Mouse (Mus musculus) liver, embryonic 14.5 days (tissue): Measurements from ENCODE around the gene Bhlhe40. TPM values are rescaled to one million over a fixed set of nuclear protein-coding genes. Genes with fewer than 3 reads are reported as not detected.

Experiments used
- ATAC-seq: fragments of 200-750 bp; cut with Nextera tagmentation; 2 replicates; pipeline ENCODE4 v1.8.0; 2017; ENCODE audit warnings: moderate number of reproducible peaks, mild to moderate bottlenecking, moderate library complexity; ENCODE audit not compliant: insufficient read depth
- DNase-seq, 3 experiments: peaks; one replicate each; pipeline ENCODE4 v3.0.0-alpha.2; 2012 to 2013; ENCODE audit warnings: low read depth in 3 of 3, low spot score in 3 of 3
- H3K27ac ChIP-seq: fragments of 300-500 bp; sonication (generic); 2 replicates; pipeline ENCODE4 v1.5.1; 2014; ENCODE audit warnings: moderate library complexity, mild to moderate bottlenecking, control low read depth, inconsistent platforms
- H3K27me3 ChIP-seq: fragments of 300-500 bp; sonication (generic); 2 replicates; pipeline ENCODE4 v1.6.1; 2014; ENCODE audit warnings: mild to moderate bottlenecking, low read length, moderate library complexity; ENCODE audit not compliant: control insufficient read depth, insufficient read depth
- H3K36me3 ChIP-seq: fragments of 300-500 bp; sonication (generic); replicated peaks from 2 replicates; pipeline ENCODE4 v1.6.1; 2014; ENCODE audit warnings: low read depth; ENCODE audit not compliant: control insufficient read depth, insufficient read depth
- H3K4me1 ChIP-seq, 2 experiments: fragments of 200-500 bp in 1 of 2; fragments of 300-500 bp in 1 of 2; sonication (generic) in 1 of 2; replicated peaks; 2 replicates each; pipeline ENCODE4 v1.6.1; 2012 to 2014; ENCODE audit warnings: antibody characterized with exemption in 1 of 2, inconsistent platforms in 1 of 2, low read length in 1 of 2; ENCODE audit not compliant: control insufficient read depth in 2 of 2, insufficient read depth in 2 of 2
- H3K4me2 ChIP-seq: fragments of 300-500 bp; sonication (generic); 2 replicates; pipeline ENCODE4 v1.6.1; 2014; ENCODE audit warnings: low read depth, mild to moderate bottlenecking, control low read depth, moderate library complexity
- H3K4me3 ChIP-seq, 2 experiments: fragments of 200-500 bp in 1 of 2; fragments of 300-500 bp in 1 of 2; sonication (generic) in 1 of 2; 2 replicates each; pipeline ENCODE4 v1.5.1; 2012 to 2014; ENCODE audit warnings: low read depth in 2 of 2, low read length in 2 of 2, mild to moderate bottlenecking in 2 of 2, control low read depth in 1 of 2, inconsistent platforms in 1 of 2, moderate library complexity in 1 of 2; ENCODE audit not compliant: insufficient read depth in 1 of 2
- H3K9ac ChIP-seq: fragments of 300-500 bp; sonication (generic); replicated peaks from 2 replicates; pipeline ENCODE4 v1.6.1; 2014; ENCODE audit warnings: mild to moderate bottlenecking, control low read depth, moderate library complexity
- H3K9me3 ChIP-seq: fragments of 300-500 bp; sonication (generic); 2 replicates; pipeline ENCODE4 v1.6.1; 2016; ENCODE audit warnings: low read length, mixed read lengths; ENCODE audit not compliant: control insufficient read depth
- CTCF ChIP-seq: IDR thresholded peaks from 2 replicates; pipeline ENCODE4 v1.5.1; 2016; ENCODE audit warnings: antibody characterized with exemption, low read depth, control low read depth
- EP300 ChIP-seq: IDR thresholded peaks from 2 replicates; pipeline ENCODE4 v1.6.1; 2016; ENCODE audit warnings: antibody characterized with exemption, low read depth
- WGBS: fragments of 180-500 bp; shearing (Covaris S2); extraction: QIAGEN DNeasy Blood & Tissue Kit; methylation state at CpG from one replicate; pipeline ENCODE4 v1.1.7; 2014; ENCODE audit not compliant: insufficient replicate concordance; 5-methylcytosine and 5-hydroxymethylcytosine counted together
- polyA plus RNA-seq, 2 experiments: library from polyadenylated mRNA; depleted of rRNA in 1 of 2; stranded (reverse) in 1 of 2; unstranded in 1 of 2; fragments of >200 nt; fragmentation: Nextera tagmentation in 1 of 2; extraction: Ambion mirVana in 1 of 2; gene quantifications; 2 replicates each; pipeline versions ENCODE4 v1.2.1 to v1.2.3; 2012 to 2014

Gene Bhlhe40
- polyA plus RNA-seq, 2 experiments, result 2.3 to 5.3 TPM

- Histone ChIP-seq H3K4me2 (peak overlapping the region; percentile 60), H3K9me3 (no peaks in the 10 kb centered on the region)
Observed at GRCm38 (mm10) chr6:108659221-108659725, 1.2 kb upstream of the Bhlhe40 start.

GRCm38 (mm10) chr6:108659726-108660205 lies 663 bp upstream of the Bhlhe40 start:
- TF ChIP-seq CTCF (no peak), EP300 (no peak)
- Histone ChIP-seq H3K4me2 (peak overlapping the region; percentile 60), H3K9me3 (no peaks in the 10 kb centered on the region), H3K4me1 (peaks cover 0 to 3% of the 10 kb centered on the region in 2 experiments; a peak in 2 of 4 replicates), H3K36me3 (no peaks in the 10 kb centered on the region), H3K9ac (peak overlapping the region; percentile 45), H3K27me3 (peaks cover 41% of the 10 kb centered on the region), H3K4me3 (peak overlapping the region; percentile 47 to 53), H3K27ac (peak overlapping the region; percentile 41; the same call in 1 of the 2 replicates)
- ATAC-seq, result peak; percentile 76
- DNase-seq, result no peak
- under 1% methylated on average over 25 of the region's 35 CpGs for WGBS

More at GRCm38 (mm10) chr6:108659221-108659725, 1.2 kb upstream of the Bhlhe40 start:
- ATAC-seq (peak; percentile 57), DNase-seq (no peak)
- peak overlapping the region; percentile 39 for H3K27ac ChIP-seq
- H3K27me3 ChIP-seq, result peaks cover 41% of the 10 kb centered on the region
- no peaks in the 10 kb centered on the region for H3K36me3 ChIP-seq
- under 1% methylated on average over 40 of the region's 42 CpGs for WGBS
- H3K9ac ChIP-seq, result peak overlapping the region; percentile 45
- TF ChIP-seq EP300 (no peak), CTCF (no peak)
- peak overlapping the region; percentile 43 to 47 for H3K4me3 ChIP-seq
- peaks cover 0 to 3% of the 10 kb centered on the region in 2 experiments; a peak in 2 of 4 replicates for H3K4me1 ChIP-seq

GRCm38 (mm10) chr6:108660878-108661389 lies 505 bp downstream of the Bhlhe40 start:
- H3K27ac ChIP-seq, result no peak overlapping the region
- WGBS, result 1% methylated on average over 18 of the region's 18 CpGs
- H3K4me2 ChIP-seq, result peak overlapping the region; percentile 49
- peaks cover 0 to 3% of the 10 kb centered on the region in 2 experiments; a peak in 2 of 4 replicates for H3K4me1 ChIP-seq
- peak; percentile 4; the same call in 1 of the 2 replicates for ATAC-seq
- no peak for DNase-seq
- TF ChIP-seq CTCF (no peak), EP300 (no peak)
- H3K27me3 ChIP-seq, result peaks cover 41% of the 10 kb centered on the region
- peak overlapping the region; percentile 51 to 60 for H3K4me3 ChIP-seq
- H3K9ac ChIP-seq, result peak overlapping the region; percentile 14; the same call in 1 of the 2 replicates
- no peaks in the 10 kb centered on the region for H3K36me3 ChIP-seq
- no peaks in the 10 kb centered on the region for H3K9me3 ChIP-seq

- Histone ChIP-seq H3K27ac (no peak overlapping the region), H3K4me2 (peak overlapping the region; percentile 49), H3K4me1 (peaks cover 0 to 3% of the 10 kb centered on the region in 2 experiments; a peak in 2 of 4 replicates), H3K9ac (no peak overlapping the region), H3K9me3 (no peaks in the 10 kb centered on the region), H3K27me3 (peaks cover 41% of the 10 kb centered on the region), H3K4me3 (peak overlapping the region; percentile 51 to 60), H3K36me3 (no peaks in the 10 kb centered on the region)
- no peak for TF ChIP-seq EP300
- TF ChIP-seq CTCF, result peak; percentile 91
- DNase-seq (no peak), ATAC-seq (no peak)
- WGBS, result 1% methylated on average over 17 of the region's 17 CpGs
Observed at GRCm38 (mm10) chr6:108661412-108661811, 983 bp downstream of the Bhlhe40 start.

- peaks cover 39% of the 10 kb centered on the region for H3K27me3 ChIP-seq
- 42% methylated on average over 6 of the region's 6 CpGs for WGBS
- DNase-seq (no peak), ATAC-seq (no peak)
- H3K4me2 ChIP-seq, result peak overlapping the region; percentile 41
- no peak overlapping the region for H3K9ac ChIP-seq
- no peaks in the 10 kb centered on the region for H3K9me3 ChIP-seq
- H3K4me1 ChIP-seq, result peaks cover 0 to 3% of the 10 kb centered on the region in 2 experiments; a peak in 2 of 4 replicates
- no peak for TF ChIP-seq CTCF
- TF ChIP-seq EP300, result no peak
- no peaks in the 10 kb centered on the region for H3K36me3 ChIP-seq
- H3K4me3 ChIP-seq, result peak overlapping the region in 1 of 2 experiments; percentile 51; a peak in 2 of 4 replicates
- H3K27ac ChIP-seq, result no peak overlapping the region
Observed at GRCm38 (mm10) chr6:108661890-108662289, 1.5 kb downstream of the Bhlhe40 start.
